Mouse (Mus musculus) cerebellum, postnatal 36 days (tissue): ENCODE data around the gene Wwtr1.

ENCODE experiments used
- DNase-seq, 2 experiments: peaks; one replicate each; pipeline ENCODE4 v3.0.0; 2021 to 2022; ENCODE audit warnings: mixed read lengths in 2 of 2

The Wwtr1 gene

GRCm38 (mm10) chr3:57557408-57557807, 18.3 kb downstream of the Wwtr1 start:
- no peak for DNase-seq

DNA sequence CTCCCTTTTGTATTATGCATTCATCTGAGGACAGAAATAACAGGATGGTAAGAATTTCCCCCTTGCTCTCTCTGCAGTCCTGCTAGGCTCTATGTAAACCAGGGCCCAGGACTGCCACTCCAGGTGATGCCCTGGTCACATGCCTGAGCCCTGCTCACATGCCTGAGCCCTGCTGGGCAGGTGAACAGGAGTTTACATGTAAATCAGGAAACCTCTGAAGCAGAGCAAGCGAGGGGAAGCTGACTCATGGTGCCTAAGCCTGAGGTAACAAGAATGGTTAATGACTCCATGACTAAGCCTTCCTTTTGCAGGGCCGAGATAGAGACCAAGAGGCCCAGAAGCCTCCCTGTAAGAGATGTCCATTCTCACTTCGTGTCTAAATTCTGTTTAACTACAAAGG, 20.1 kb downstream of the Wwtr1 start:
- no peak for DNase-seq

DNA sequence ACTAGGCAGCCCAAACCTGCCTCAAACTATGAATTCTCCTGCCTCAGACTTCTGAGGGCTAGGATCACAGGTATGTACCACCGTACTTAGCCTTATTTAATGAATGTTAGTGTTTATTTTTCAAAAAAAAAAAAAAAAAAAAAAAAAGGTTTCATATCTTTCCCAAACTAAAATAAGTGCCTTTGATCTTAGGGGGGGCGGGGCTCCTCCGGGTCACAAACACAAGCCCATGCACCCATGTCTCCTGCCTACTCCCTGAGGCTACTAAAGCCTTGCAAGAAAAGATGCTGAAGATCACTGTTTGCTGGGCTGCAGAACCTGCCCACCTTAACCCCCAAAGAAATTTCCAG, 20.8 kb downstream of the Wwtr1 start:
- DNase-seq = no peak

DNA sequence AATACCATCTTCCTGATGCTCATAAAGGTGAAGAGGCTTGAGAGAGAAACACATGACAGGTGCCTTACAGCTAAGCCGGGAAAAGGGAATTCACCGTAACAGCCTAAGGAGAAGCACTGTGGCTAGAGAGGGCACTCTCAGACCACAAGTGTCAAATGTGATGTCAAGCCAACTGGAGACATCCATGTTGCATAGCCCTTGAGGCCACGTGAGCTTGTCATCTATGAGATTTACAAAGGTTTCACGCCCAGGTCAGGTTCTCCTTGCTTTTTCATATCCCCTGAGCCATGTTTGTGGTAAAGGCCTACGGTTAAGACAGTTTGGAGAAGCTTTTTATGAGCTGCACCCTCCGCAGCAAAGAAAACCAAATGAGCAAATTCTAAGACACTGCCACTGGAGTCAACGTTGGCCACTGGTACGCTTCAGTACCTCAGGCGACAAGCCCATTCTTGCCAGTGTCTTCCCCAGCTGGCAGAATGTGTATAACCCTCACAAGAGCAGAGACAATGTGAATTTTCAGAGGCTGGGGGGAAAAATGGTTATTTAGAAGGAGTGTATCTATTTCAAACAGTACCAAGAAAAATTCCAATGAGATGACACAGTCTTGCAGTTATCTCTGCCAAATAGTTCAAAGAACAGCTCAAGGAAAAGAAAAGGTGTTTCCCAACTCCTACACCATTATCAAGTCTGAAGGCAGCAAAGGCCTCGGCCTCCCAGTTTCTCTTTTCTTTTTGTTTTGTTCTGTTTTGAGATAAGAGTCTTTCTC, 21.4 kb downstream of the Wwtr1 start:
- no peak for DNase-seq

DNA sequence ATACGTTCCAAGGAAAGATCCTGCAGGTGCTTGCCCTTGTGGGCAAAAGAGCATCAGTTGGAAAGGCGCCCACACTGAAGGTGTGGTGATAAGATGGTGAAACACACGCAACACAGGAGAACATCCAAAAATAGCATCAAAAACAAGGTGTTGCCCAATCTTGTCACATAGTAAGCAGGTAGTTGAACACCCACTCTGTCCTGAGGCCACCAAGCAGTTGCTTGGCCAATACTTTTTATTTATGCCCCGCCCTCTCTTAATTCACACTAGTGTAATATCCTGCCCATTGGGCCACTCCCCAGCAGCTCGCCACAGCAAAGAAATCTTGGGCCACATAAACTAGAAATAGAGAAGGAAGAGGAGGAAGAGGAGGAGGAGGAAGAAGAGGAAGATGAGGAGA, 22.6 kb downstream of the Wwtr1 start:
- DNase-seq = no peak

DNA sequence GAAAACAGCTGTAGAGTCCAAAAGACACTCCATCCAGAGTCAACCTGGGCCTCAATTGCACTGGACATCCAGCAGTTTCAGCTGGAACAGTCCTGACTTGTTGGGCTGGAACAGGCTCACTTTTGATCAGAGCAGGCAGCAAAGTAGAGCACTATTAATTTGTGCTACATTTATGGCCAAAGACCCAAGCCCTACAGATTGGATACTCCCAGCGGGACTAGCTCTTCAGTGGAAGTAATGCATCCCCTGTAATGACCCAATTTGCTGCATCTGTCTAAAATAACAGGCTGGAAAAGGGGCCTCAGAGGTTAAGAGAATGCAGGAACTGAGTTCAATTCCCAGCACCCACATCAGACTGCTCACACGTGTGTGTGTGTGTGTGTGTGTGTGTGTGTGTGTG, 24.5 kb downstream of the Wwtr1 start:
- no peak for DNase-seq

- no peak for DNase-seq
Observed at GRCm38 (mm10) chr3:57550468-57551185, 25.1 kb downstream of the Wwtr1 start.

GRCm38 (mm10) chr3:57544154-57544553, 31.6 kb downstream of the Wwtr1 start:
- no peak for DNase-seq

GRCm38 (mm10) chr3:57542848-57543380, 32.8 kb downstream of the Wwtr1 start:
- DNase-seq = no peak

DNA sequence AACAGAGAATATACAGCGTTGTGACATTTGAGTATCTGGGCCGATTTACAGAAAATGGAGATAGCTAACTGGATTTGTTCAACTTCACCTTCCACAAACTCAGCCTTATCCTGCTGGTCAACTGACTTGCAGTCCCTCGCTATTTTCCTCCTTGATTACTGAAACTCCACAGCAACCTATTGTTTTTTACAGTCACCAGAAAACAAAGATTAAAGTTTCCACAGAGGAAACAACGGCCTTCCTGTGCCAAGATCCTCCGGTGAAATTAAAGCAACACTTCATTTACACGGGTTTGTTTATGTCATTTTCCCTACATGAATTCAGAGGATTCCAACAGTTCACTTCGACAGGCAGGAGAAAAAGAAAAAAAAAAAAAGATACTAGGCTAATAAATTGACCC, 34.5 kb downstream of the Wwtr1 start:
- DNase-seq = no peak

GRCm38 (mm10) chr3:57540474-57540873, 35.2 kb downstream of the Wwtr1 start:
- DNase-seq = no peak

GRCm38 (mm10) chr3:57535483-57536185, 40.1 kb downstream of the Wwtr1 start:
- no peak for DNase-seq

DNA sequence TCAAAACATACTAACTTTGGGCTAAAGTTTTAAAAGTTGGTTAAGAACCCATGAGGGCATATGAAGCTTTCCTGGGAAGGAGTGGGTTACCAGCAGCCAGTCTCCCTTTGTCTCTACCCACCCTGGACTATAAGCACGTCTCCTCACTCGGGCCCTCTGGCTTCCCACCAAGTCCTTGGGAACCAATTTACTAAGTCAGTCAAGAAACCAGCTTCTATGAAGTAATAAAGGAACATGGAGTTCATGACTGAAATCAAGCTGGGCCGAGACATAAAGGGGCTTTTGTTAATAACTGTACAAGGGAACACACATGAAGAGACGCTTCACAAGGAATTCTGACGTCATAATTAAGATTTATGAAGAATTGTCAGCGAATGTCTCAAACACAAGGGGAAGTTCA, 41.3 kb downstream of the Wwtr1 start:
- DNase-seq = no peak

DNA sequence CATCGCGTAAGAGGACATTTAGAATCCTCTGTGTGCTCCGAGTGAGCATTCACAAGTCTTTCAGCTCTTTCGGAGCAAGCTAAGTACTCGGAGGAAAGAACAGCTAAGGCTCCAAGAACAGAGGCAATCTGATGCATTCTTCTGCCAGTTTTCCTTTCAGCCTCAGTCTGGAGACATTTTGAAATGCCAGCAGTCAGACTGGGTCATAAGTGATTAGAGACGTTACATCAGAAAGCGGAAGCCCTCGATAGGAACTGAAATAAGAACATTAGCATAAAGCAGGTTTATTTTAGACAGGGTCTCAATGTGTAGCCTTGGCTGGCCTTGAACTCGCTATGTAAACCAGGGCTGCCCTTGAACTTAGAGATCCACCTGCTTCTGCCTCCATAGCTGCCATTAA, 41.8 kb downstream of the Wwtr1 start:
- DNase-seq = no peak

GRCm38 (mm10) chr3:57532991-57533725, 42.6 kb downstream of the Wwtr1 start:
- no peak for DNase-seq

- no peak for DNase-seq
Observed at GRCm38 (mm10) chr3:57530836-57531235, 44.9 kb downstream of the Wwtr1 start.

GRCm38 (mm10) chr3:57530221-57530620, 45.5 kb downstream of the Wwtr1 start:
- no peak for DNase-seq

- DNase-seq = no peak
Observed at GRCm38 (mm10) chr3:57527154-57527553, 48.6 kb downstream of the Wwtr1 start.

- DNase-seq = no peak
Observed at GRCm38 (mm10) chr3:57523093-57523492, 52.6 kb downstream of the Wwtr1 start.

DNA sequence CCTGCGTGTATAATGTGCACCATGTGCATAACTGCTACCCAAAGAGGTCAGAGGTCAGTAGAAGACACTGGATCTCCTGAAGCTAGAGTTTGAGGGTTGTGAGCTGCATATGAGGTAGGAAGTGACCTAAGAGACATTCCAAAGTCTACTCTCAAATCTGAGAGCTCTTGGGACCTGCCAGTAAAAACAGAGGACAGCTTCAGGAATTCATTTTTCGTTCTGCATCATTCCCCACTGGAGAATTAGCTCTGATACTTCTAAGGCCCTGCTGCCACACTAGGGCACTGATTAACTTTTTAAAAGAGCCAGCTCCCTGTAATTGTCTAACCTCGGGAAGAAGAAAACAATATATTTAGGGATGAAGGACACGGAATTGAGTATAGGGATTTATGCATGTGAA, 53.8 kb downstream of the Wwtr1 start:
- no peak for DNase-seq

DNA sequence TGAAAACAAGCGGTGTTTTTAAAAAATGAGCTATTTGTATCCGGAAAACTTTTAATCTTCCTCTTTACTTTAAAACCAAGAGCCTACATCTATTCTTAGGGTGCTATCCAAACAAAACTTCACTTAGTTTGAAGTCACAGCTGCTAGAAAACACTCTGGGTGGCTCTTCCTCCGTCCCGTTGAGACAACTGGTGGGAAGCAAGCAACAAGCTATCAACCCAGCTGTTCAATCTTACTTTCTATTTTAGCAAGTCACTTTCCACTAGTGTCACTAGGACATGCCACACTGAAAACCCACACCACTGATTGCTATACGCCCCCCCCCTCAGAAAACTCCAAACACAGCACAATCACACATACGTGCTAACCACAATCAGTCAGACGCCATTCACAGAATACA, 55.7 kb downstream of the Wwtr1 start:
- no peak for DNase-seq

- no peak for DNase-seq
Observed at GRCm38 (mm10) chr3:57516146-57516545, 59.6 kb downstream of the Wwtr1 start.

GRCm38 (mm10) chr3:57515044-57515443, 60.7 kb downstream of the Wwtr1 start:
- no peak for DNase-seq
